Comparison of ENCODE assay signal across 8 mouse cellular contexts in genomic region chr1:133492986-133493741, GRCm38 (mm10).
A peak's percentile ranks its signal among the peaks of the same experiment; 100 is the strongest.
DNase-seq lines count a peak whose midpoint lies in the region; ATAC-seq and TF ChIP-seq lines count a peak whose summit lies in the region.

No protein-coding gene starts in this region.

- H3K4me2 ChIP-seq in intestine, embryonic 14.5 days (ENCODE audit: low read length): peak overlapping the region; percentile 98
- H3K4me2 ChIP-seq in limb, embryonic 11.5 days (ENCODE audit: low read depth, severe bottlenecking): peak overlapping the region; percentile 56
- peak overlapping the region; percentile 43 for H3K4me2 ChIP-seq in midbrain, embryonic 11.5 days

- WGBS in intestine, embryonic 14.5 days: 3% methylated on average over 29 of the region's 29 CpGs
- under 1% methylated on average over 29 of the region's 29 CpGs for WGBS in limb, embryonic 11.5 days
- under 1% methylated on average over 29 of the region's 29 CpGs for WGBS in midbrain, embryonic 11.5 days

- H3K9me3 ChIP-seq in ES-E14 (ENCODE audit: control insufficient read depth, insufficient read depth, low read depth, low read length): no peaks in the 10 kb centered on the region
- H3K9me3 ChIP-seq in intestine, embryonic 14.5 days (ENCODE audit: control insufficient read depth, low read length): no peaks in the 10 kb centered on the region
- H3K9me3 ChIP-seq in limb, embryonic 11.5 days (ENCODE audit: control insufficient read depth, low read length): no peaks in the 10 kb centered on the region
- no peaks in the 10 kb centered on the region for H3K9me3 ChIP-seq in midbrain, embryonic 11.5 days (ENCODE audit: control insufficient read depth, low read length)

- DNase-seq in ES-E14 (ENCODE audit: low read depth, low spot score): peak; percentile 97
- DNase-seq in intestine, embryonic 14.5 days (ENCODE audit: low spot score): peak; percentile 79
- peak; percentile 76 for DNase-seq in limb, embryonic 11.5 days (ENCODE audit: low spot score)
- DNase-seq in midbrain, embryonic 11.5 days (ENCODE audit: low spot score, missing footprints): peak; percentile 98
- DNase-seq in spleen, postnatal 4 days (ENCODE audit: low spot score in 2 of 2): peak; percentile 27 to 70
- DNase-seq in cerebellum, adult 9-10 months: no peak

- peak overlapping the region; percentile 99 for H3K27ac ChIP-seq in ES-E14 (ENCODE audit: insufficient read depth, low read depth, low read length, poor library complexity, severe bottlenecking)
- H3K27ac ChIP-seq in intestine, embryonic 14.5 days (ENCODE audit: low read depth): peak overlapping the region; percentile 77
- peak overlapping the region; percentile 48 for H3K27ac ChIP-seq in limb, embryonic 11.5 days (replicated peaks; ENCODE audit: low read depth, low read length)
- H3K27ac ChIP-seq in midbrain, embryonic 11.5 days (ENCODE audit: low read depth, low read length): peak overlapping the region; percentile 98

- in situ Hi-C loops in ES-E14 (cut with MboI; ENCODE audit: low sequenced_read_pairs in 2 of 2, unreplicated experiment in 2 of 2): no loop called here

- peak; percentile 70 for ATAC-seq in common myeloid progenitor, adult 5-6 weeks (replicated peaks; ENCODE audit: low read depth, poor library complexity, severe bottlenecking)
- ATAC-seq in granulocyte monocyte progenitor cell, adult 5-6 weeks (replicated peaks; ENCODE audit: poor library complexity, severe bottlenecking): peak; percentile 86
- ATAC-seq in intestine, embryonic 14.5 days (replicated peaks; ENCODE audit: low FRiP score, low TSS enrichment, low read depth): peak; percentile 69; the same call in 1 of the 2 replicates
- ATAC-seq in limb, embryonic 11.5 days (ENCODE audit: insufficient number of reproducible peaks, low FRiP score, low TSS enrichment, low read depth): peak; percentile 75
- ATAC-seq in midbrain, embryonic 11.5 days (ENCODE audit: low FRiP score): peak; percentile 80

- no peaks in the 10 kb centered on the region for H3K27me3 ChIP-seq in intestine, embryonic 14.5 days (replicated peaks; ENCODE audit: control insufficient read depth, insufficient read depth, low read length)
- H3K27me3 ChIP-seq in limb, embryonic 11.5 days (ENCODE audit: control insufficient read depth, insufficient read depth, low read length): no peaks in the 10 kb centered on the region
- no peaks in the 10 kb centered on the region for H3K27me3 ChIP-seq in midbrain, embryonic 11.5 days (ENCODE audit: control insufficient read depth, insufficient read depth, low read length)

- H3K9ac ChIP-seq in ES-E14 (ENCODE audit: insufficient read depth, low read depth, low read length, poor library complexity, severe bottlenecking): peak overlapping the region; percentile 45
- H3K9ac ChIP-seq in intestine, embryonic 14.5 days (ENCODE audit: low read length): peak overlapping the region; percentile 50
- H3K9ac ChIP-seq in limb, embryonic 11.5 days (ENCODE audit: low read length): peak overlapping the region; percentile 62
- H3K9ac ChIP-seq in midbrain, embryonic 11.5 days (ENCODE audit: low read length): peak overlapping the region; percentile 56

- no peaks in the 10 kb centered on the region for H3K36me3 ChIP-seq in ES-E14 (ENCODE audit: control insufficient read depth, insufficient read depth, low read length, poor library complexity, severe bottlenecking)
- H3K36me3 ChIP-seq in intestine, embryonic 14.5 days (ENCODE audit: control insufficient read depth, insufficient read depth, low read length): no peaks in the 10 kb centered on the region
- no peaks in the 10 kb centered on the region for H3K36me3 ChIP-seq in limb, embryonic 11.5 days (ENCODE audit: control insufficient read depth, insufficient read depth, low read length)
- no peaks in the 10 kb centered on the region for H3K36me3 ChIP-seq in midbrain, embryonic 11.5 days (ENCODE audit: control insufficient read depth, insufficient read depth, low read length)

- H3K4me1 ChIP-seq in ES-E14 (ENCODE audit: control insufficient read depth in 2 of 2, insufficient read depth in 2 of 2, low read length in 2 of 2, poor library complexity in 1 of 2): peaks cover 7 to 27% of the 10 kb centered on the region in 2 experiments
- peaks cover 19% of the 10 kb centered on the region for H3K4me1 ChIP-seq in intestine, embryonic 14.5 days (replicated peaks; ENCODE audit: control insufficient read depth, insufficient read depth, low read length)
- peaks cover 10% of the 10 kb centered on the region; the same call in 1 of the 2 replicates for H3K4me1 ChIP-seq in limb, embryonic 11.5 days (ENCODE audit: control insufficient read depth, insufficient read depth, low read length)
- peaks cover 28% of the 10 kb centered on the region for H3K4me1 ChIP-seq in midbrain, embryonic 11.5 days (ENCODE audit: control insufficient read depth, insufficient read depth, low read length)

- H3K4me3 ChIP-seq in ES-E14 (ENCODE audit: insufficient read depth in 1 of 2, low read depth in 1 of 2, low read length in 2 of 2, poor library complexity in 1 of 2, severe bottlenecking in 1 of 2): peak overlapping the region; percentile 45 to 49
- H3K4me3 ChIP-seq in intestine, embryonic 14.5 days (ENCODE audit: low read depth, low read length): peak overlapping the region; percentile 38
- H3K4me3 ChIP-seq in limb, embryonic 11.5 days (ENCODE audit: low read depth, low read length): peak overlapping the region; percentile 24
- H3K4me3 ChIP-seq in midbrain, embryonic 11.5 days (ENCODE audit: low read depth, low read length): peak overlapping the region; percentile 2; the same call in 1 of the 2 replicates

TF ChIP-seq in ES-E14, 5 proteins besides CTCF, POLR2A, EP300 and RAD21:
- 0 out of 2 replicates have a peak, but pooled peaks have one; percentile 15 for TF ChIP-seq CHD2 (IDR thresholded peaks at IDR 0.05; ENCODE audit: low read depth, low read length)
- TF ChIP-seq MAFK (IDR thresholded peaks at IDR 0.05; ENCODE audit: insufficient read depth, low read depth, low read length): no peak
- no peak for TF ChIP-seq ZNF384 (IDR thresholded peaks at IDR 0.05; ENCODE audit: low read depth, low read length)
- TF ChIP-seq HCFC1 (IDR thresholded peaks at IDR 0.05; ENCODE audit: borderline replicate concordance, insufficient read depth, low read length): peak; percentile 60; the same call in 1 of the 2 replicates
TF ChIP-seq in ES-E14: peak in this region for 2.

Comparison
In these comparisons a context has a peak if more than half of its experiments do, and no peak if none do; other contexts are left out.
1. H3K27ac ChIP-seq: peak in every context shown above with its lines; median percentile 99 in ES-E14; 98 in midbrain, embryonic 11.5 days; 77 in intestine, embryonic 14.5 days; 48 in limb, embryonic 11.5 days.
2. H3K4me2 ChIP-seq: peak in every context shown above with its lines; median percentile 98 in intestine, embryonic 14.5 days; 56 in limb, embryonic 11.5 days; 43 in midbrain, embryonic 11.5 days.